In genomic region chr12:101083839-101084195, GRCm38 (mm10) we compare ENCODE assay signal across 7 mouse cellular contexts. TPM values are rescaled to one million over a fixed set of nuclear protein-coding genes. Genes with fewer than 3 reads are reported as not detected.
DNase-seq lines count a peak whose midpoint lies in the region; ATAC-seq and TF ChIP-seq lines count a peak whose summit lies in the region.

No protein-coding gene starts in this region.

- peak overlapping the region; percentile 99 for H3K9ac ChIP-seq in neural tube, embryonic 11.5 days (ENCODE audit: low read length)
- H3K9ac ChIP-seq in forebrain, embryonic 11.5 days (ENCODE audit: low read length), result peak overlapping the region; percentile 94
- H3K9ac ChIP-seq in liver, embryonic 13.5 days, result peak overlapping the region; percentile 100
- peak overlapping the region; percentile 99 for H3K9ac ChIP-seq in stomach, postnatal 0 days (ENCODE audit: low read length)

- DNase-seq in neural tube, embryonic 11.5 days (ENCODE audit: low spot score), result no peak
- no peak for DNase-seq in neural tube, embryonic 10.5 days (ENCODE audit: extremely low spot score, low spot score)
- DNase-seq in forebrain, embryonic 11.5 days (ENCODE audit: low spot score), result no peak
- no peak for DNase-seq in liver, embryonic 13.5 days
- DNase-seq in stomach, postnatal 0 days (ENCODE audit: low spot score), result no peak
- DNase-seq in thymus, adult 18-20 months, result no peak
- no peak for DNase-seq in layer of hippocampus, adult 9-11 months

- no peaks in the 10 kb centered on the region for H3K9me3 ChIP-seq in neural tube, embryonic 11.5 days (ENCODE audit: control insufficient read depth, low read length)
- H3K9me3 ChIP-seq in forebrain, embryonic 11.5 days (ENCODE audit: control insufficient read depth, low read length), result no peaks in the 10 kb centered on the region
- no peaks in the 10 kb centered on the region for H3K9me3 ChIP-seq in liver, embryonic 13.5 days (replicated peaks)
- no peaks in the 10 kb centered on the region for H3K9me3 ChIP-seq in stomach, postnatal 0 days (ENCODE audit: control insufficient read depth, low read length)

- ATAC-seq in neural tube, embryonic 11.5 days (ENCODE audit: insufficient read depth, low FRiP score, low TSS enrichment), result peak; percentile 76
- ATAC-seq in forebrain, embryonic 11.5 days (replicated peaks; ENCODE audit: low FRiP score), result peak; percentile 63; the same call in 1 of the 2 replicates
- peak; percentile 49 for ATAC-seq in liver, embryonic 13.5 days (ENCODE audit: low read depth)
- no peak for ATAC-seq in stomach, postnatal 0 days (ENCODE audit: low FRiP score, low TSS enrichment)

- no peak for TF ChIP-seq EP300 in stomach, postnatal 0 days (optimal IDR thresholded peaks at IDR 0.05)

- H3K27ac ChIP-seq in neural tube, embryonic 11.5 days (ENCODE audit: low read depth, low read length), result peak overlapping the region; percentile 98
- peak overlapping the region; percentile 99 for H3K27ac ChIP-seq in forebrain, embryonic 11.5 days (ENCODE audit: low read depth, low read length)
- H3K27ac ChIP-seq in liver, embryonic 13.5 days, result peak overlapping the region; percentile 92
- H3K27ac ChIP-seq in stomach, postnatal 0 days (replicated peaks), result peak overlapping the region; percentile 99

- H3K4me1 ChIP-seq in neural tube, embryonic 11.5 days (ENCODE audit: control insufficient read depth, insufficient read depth, low read length), result peaks cover 5% of the 10 kb centered on the region; the same call in 1 of the 2 replicates
- H3K4me1 ChIP-seq in forebrain, embryonic 11.5 days (replicated peaks; ENCODE audit: control insufficient read depth, insufficient read depth, low read length), result peaks cover 4% of the 10 kb centered on the region; the same call in 1 of the 2 replicates
- H3K4me1 ChIP-seq in liver, embryonic 13.5 days (replicated peaks), result peaks cover 36% of the 10 kb centered on the region
- no peaks in the 10 kb centered on the region for H3K4me1 ChIP-seq in stomach, postnatal 0 days (replicated peaks; ENCODE audit: control insufficient read depth, insufficient read depth)

- WGBS in neural tube, embryonic 11.5 days, result under 1% methylated on average over 23 of the region's 23 CpGs
- WGBS in forebrain, embryonic 11.5 days, result 0% methylated on average over 23 of the region's 23 CpGs
- WGBS in liver, embryonic 13.5 days (ENCODE audit: insufficient replicate concordance), result under 1% methylated on average over 23 of the region's 23 CpGs
- 0% methylated on average over 23 of the region's 23 CpGs for WGBS in stomach, postnatal 0 days

- no peaks in the 10 kb centered on the region for H3K27me3 ChIP-seq in neural tube, embryonic 11.5 days (ENCODE audit: control insufficient read depth, insufficient read depth, low read length)
- H3K27me3 ChIP-seq in forebrain, embryonic 11.5 days (ENCODE audit: control insufficient read depth, insufficient read depth, low read length), result no peaks in the 10 kb centered on the region
- H3K27me3 ChIP-seq in liver, embryonic 13.5 days, result no peaks in the 10 kb centered on the region
- no peaks in the 10 kb centered on the region for H3K27me3 ChIP-seq in stomach, postnatal 0 days (ENCODE audit: control insufficient read depth, insufficient read depth, low read length)

- no peak for TF ChIP-seq CTCF in stomach, postnatal 0 days (IDR thresholded peaks at IDR 0.05; ENCODE audit: low read depth)

- no peaks in the 10 kb centered on the region for H3K36me3 ChIP-seq in neural tube, embryonic 11.5 days (ENCODE audit: control insufficient read depth, insufficient read depth, low read length)
- H3K36me3 ChIP-seq in forebrain, embryonic 11.5 days (ENCODE audit: control insufficient read depth, insufficient read depth, low read length), result no peaks in the 10 kb centered on the region; the same call in 1 of the 2 replicates
- peaks cover 23% of the 10 kb centered on the region for H3K36me3 ChIP-seq in liver, embryonic 13.5 days
- H3K36me3 ChIP-seq in stomach, postnatal 0 days (ENCODE audit: control insufficient read depth, insufficient read depth, low read length), result no peaks in the 10 kb centered on the region

- H3K4me3 ChIP-seq in neural tube, embryonic 11.5 days (ENCODE audit: low read depth, low read length), result peak overlapping the region; percentile 100
- peak overlapping the region; percentile 99 for H3K4me3 ChIP-seq in forebrain, embryonic 11.5 days (ENCODE audit: low read depth, low read length)
- H3K4me3 ChIP-seq in liver, embryonic 13.5 days (replicated peaks), result peak overlapping the region; percentile 100
- H3K4me3 ChIP-seq in stomach, postnatal 0 days (ENCODE audit: low read depth, low read length), result peak overlapping the region; percentile 99

- peak overlapping the region; percentile 90 for H3K4me2 ChIP-seq in neural tube, embryonic 11.5 days (ENCODE audit: low read depth)
- H3K4me2 ChIP-seq in forebrain, embryonic 11.5 days (ENCODE audit: low read depth, low read length, severe bottlenecking), result peak overlapping the region; percentile 62
- peak overlapping the region; percentile 91 for H3K4me2 ChIP-seq in liver, embryonic 13.5 days
- H3K4me2 ChIP-seq in stomach, postnatal 0 days (replicated peaks; ENCODE audit: low read depth), result peak overlapping the region; percentile 87

RNA-seq across cellular contexts. Expression of gene Ppp4r3a, which starts 0.3 kb away (rescaled TPM):
- polyA plus RNA-seq in neural tube, embryonic 11.5 days (2014; fragmentation: Nextera tagmentation; extraction: Ambion mirVana), result 61.9 and 64.6 TPM in 2 replicates
- polyA plus RNA-seq in forebrain, embryonic 11.5 days (2014; fragmentation: Nextera tagmentation; extraction: Ambion mirVana), result 76.7 and 78.7 TPM in 2 replicates
- 19.1 and 25.9 TPM in 2 replicates for polyA plus RNA-seq in liver, embryonic 13.5 days (2015; fragmentation: Nextera tagmentation; extraction: Ambion mirVana)
- polyA plus RNA-seq in stomach, postnatal 0 days (2015; fragmentation: Nextera tagmentation; extraction: Ambion mirVana), result 14.3 and 16.8 TPM in 2 replicates

RNA-seq across cellular contexts. Expression of gene Ccdc88c, which starts 55.0 kb away (rescaled TPM):
- 11.8 and 12.9 TPM in 2 replicates for polyA plus RNA-seq in neural tube, embryonic 11.5 days (2014; fragmentation: Nextera tagmentation; extraction: Ambion mirVana)
- polyA plus RNA-seq in forebrain, embryonic 11.5 days (2014; fragmentation: Nextera tagmentation; extraction: Ambion mirVana), result 22.5 and 27.7 TPM in 2 replicates
- 5.4 and 5.8 TPM in 2 replicates for polyA plus RNA-seq in liver, embryonic 13.5 days (2015; fragmentation: Nextera tagmentation; extraction: Ambion mirVana)
- polyA plus RNA-seq in stomach, postnatal 0 days (2015; fragmentation: Nextera tagmentation; extraction: Ambion mirVana), result 5.7 and 6.0 TPM in 2 replicates
